In genomic region chr2:21693128-21693527, GRCm38 (mm10) we compare ENCODE assay signal across 29 mouse cellular contexts.
"Had no signal": no experiment of that assay in that cellular context is flagged by ENCODE, and none has a peak within 500 bp of the region (broad histone marks: within the 10 kb centered on the region; RNA-seq: fewer than 3 reads in every experiment).

No protein-coding gene starts in this region.

- ATAC-seq: liver, embryonic 12.5 days; liver, postnatal 0 days; lung, postnatal 0 days; midbrain, embryonic 13.5 days; midbrain, embryonic 15.5 days; midbrain, embryonic 16.5 days had no signal

- H3K4me3 ChIP-seq: limb, embryonic 10.5 days; limb, embryonic 12.5 days; limb, embryonic 13.5 days; limb, embryonic 15.5 days; liver, embryonic 12.5 days; liver, embryonic 13.5 days; liver, embryonic 15.5 days; lung, embryonic 15.5 days; megakaryocyte, embryonic 14.5 days; midbrain, embryonic 10.5 days; midbrain, embryonic 12.5 days; midbrain, embryonic 13.5 days; midbrain, embryonic 15.5 days; myocyte had no signal

- DNase-seq: left cerebral cortex, postnatal 4 days; liver; liver, embryonic 13.5 days; liver, postnatal 0 days; lung, adult 18-20 months; lung, adult 2 months; lung, embryonic 14.5 days; lung, postnatal 10 days; lung, postnatal 14 days; lung, postnatal 36 days; lung, postnatal 4 days; midbrain, embryonic 14.5 days had no signal

- H3K27ac ChIP-seq: limb, embryonic 10.5 days; limb, embryonic 12.5 days; limb, embryonic 13.5 days; limb, embryonic 15.5 days; liver, embryonic 12.5 days; liver, embryonic 13.5 days; liver, embryonic 14.5 days; liver, embryonic 15.5 days; lung, embryonic 15.5 days; macrophage; midbrain, embryonic 10.5 days; midbrain, embryonic 12.5 days; midbrain, embryonic 13.5 days; midbrain, embryonic 15.5 days had no signal
